Mouse (Mus musculus): ENCODE results near the gene Unc45a. TPM values are rescaled to one million over a fixed set of nuclear protein-coding genes. Genes with fewer than 3 reads are reported as not detected.

Unc45a gene
- polyA plus RNA-seq (2015; fragmentation: Nextera tagmentation; extraction: Ambion mirVana) = 40.8 and 42.3 TPM in 2 replicates

DNA sequence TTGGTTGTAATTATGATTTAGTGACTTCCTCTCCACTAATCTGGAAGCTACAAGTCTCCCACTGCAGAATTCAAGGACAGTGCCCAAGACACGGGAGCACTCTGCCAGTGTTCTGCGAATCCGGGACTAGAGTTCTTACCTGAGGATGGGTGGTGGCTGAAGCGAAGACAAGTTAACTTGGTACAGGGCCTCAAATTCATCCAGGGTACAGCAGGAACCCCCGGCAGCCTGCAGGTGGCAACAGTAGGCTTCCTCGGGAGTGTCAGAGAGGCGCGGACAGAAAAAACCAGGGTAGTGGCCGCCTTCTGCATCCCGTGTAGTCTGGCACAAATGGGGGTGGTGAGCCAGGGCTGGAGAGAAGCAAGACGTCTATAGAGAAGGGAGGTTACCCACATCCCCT, at the start of gene Unc45a:
Gene Unc45a, minus strand, starts transcription at position 213 of the 400 bp plus-strand sequence.
- H3K9ac ChIP-seq (ENCODE audit: low read length) = peak within 1 kb of the TSS; percentile 78
- under 1% methylated on average over 11 of the region's 11 CpGs for WGBS
- no peaks in the 10 kb centered on the region for H3K27me3 ChIP-seq (ENCODE audit: control insufficient read depth, insufficient read depth, low read depth, low read length)
- H3K36me3 ChIP-seq (ENCODE audit: control insufficient read depth, insufficient read depth, low read length) = peaks cover 10% of the 10 kb centered on the region
- H3K4me3 ChIP-seq (ENCODE audit: low read length) = peak within 1 kb of the TSS; percentile 68
- H3K4me2 ChIP-seq (ENCODE audit: low read depth, low read length) = peak within 1 kb of the TSS; percentile 79
- peak; percentile 75 for ATAC-seq (ENCODE audit: low read depth)
- H3K9me3 ChIP-seq (ENCODE audit: control insufficient read depth, low read length) = no peaks in the 10 kb centered on the region
- peak within 1 kb of the TSS; percentile 86 for H3K27ac ChIP-seq (ENCODE audit: low read length)
- peaks cover 21% of the 10 kb centered on the region for H3K4me1 ChIP-seq (replicated peaks; ENCODE audit: control insufficient read depth, insufficient read depth, low read length)

DNA sequence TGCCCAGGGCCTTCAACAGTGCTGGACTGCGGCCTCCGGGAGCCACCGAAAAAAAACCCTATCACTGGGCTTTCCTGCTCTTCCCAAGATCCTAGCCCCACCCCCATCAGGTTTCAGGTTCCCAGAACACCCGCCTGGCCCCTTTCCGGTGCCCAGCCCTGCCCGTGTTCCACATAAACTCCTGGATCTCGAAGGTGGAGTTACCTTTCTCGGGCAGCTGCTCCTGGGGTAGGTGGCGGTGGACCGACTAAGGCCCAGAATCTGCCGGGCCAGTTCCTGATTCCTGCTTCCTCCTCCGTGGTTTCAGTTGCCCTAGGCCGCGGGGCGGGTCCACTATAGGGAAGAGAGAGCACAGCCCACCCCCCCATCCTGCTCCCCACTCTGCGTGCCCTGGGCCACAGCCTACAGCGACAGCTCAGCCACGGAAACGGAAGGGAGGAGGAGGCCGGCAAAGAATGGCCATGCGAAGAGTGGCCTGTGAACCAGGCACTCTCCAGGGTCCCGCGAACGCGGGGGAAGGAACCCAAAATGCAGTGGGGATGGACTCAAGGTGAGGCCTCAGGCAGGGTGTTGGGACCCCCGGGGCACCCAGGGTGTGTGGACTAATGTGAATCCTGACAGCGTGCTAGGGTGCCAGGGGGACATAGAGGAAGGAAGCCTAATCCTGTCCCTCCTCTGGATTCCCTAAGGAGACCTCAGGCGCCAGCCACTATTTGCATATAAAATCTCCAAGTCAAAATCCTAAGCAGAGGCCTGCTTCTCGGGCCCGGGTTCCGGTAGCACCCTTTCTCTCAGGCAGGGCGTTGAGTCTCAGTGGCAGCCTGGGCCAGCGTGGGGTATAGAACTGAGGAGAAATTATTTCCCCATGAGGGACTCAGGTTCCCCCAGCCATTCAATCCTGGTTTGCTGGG, 47.1 kb upstream of the Unc45a start, which contains the start of gene Fes:
Gene Fes, minus strand, starts transcription at position 314 of the 911 bp plus-strand sequence.
- Histone ChIP-seq H3K4me3 (ENCODE audit: low read length) (peak within 1 kb of the TSS; percentile 40), H3K9ac (ENCODE audit: low read length) (peak within 1 kb of the TSS; percentile 63), H3K9me3 (ENCODE audit: control insufficient read depth, low read length) (no peaks in the 10 kb centered on the region), H3K27me3 (ENCODE audit: control insufficient read depth, insufficient read depth, low read depth, low read length) (no peaks in the 10 kb centered on the region), H3K27ac (ENCODE audit: low read length) (peak within 1 kb of the TSS; percentile 45), H3K36me3 (ENCODE audit: control insufficient read depth, insufficient read depth, low read length) (peaks cover 31% of the 10 kb centered on the region), H3K4me1 (replicated peaks; ENCODE audit: control insufficient read depth, insufficient read depth, low read length) (peaks cover 14% of the 10 kb centered on the region; the same call in 1 of the 2 replicates), H3K4me2 (ENCODE audit: low read depth, low read length) (peak within 1 kb of the TSS; percentile 61)
- 14% methylated on average over 33 of the region's 33 CpGs for WGBS
- ATAC-seq (ENCODE audit: low read depth) = peak; percentile 73

DNA sequence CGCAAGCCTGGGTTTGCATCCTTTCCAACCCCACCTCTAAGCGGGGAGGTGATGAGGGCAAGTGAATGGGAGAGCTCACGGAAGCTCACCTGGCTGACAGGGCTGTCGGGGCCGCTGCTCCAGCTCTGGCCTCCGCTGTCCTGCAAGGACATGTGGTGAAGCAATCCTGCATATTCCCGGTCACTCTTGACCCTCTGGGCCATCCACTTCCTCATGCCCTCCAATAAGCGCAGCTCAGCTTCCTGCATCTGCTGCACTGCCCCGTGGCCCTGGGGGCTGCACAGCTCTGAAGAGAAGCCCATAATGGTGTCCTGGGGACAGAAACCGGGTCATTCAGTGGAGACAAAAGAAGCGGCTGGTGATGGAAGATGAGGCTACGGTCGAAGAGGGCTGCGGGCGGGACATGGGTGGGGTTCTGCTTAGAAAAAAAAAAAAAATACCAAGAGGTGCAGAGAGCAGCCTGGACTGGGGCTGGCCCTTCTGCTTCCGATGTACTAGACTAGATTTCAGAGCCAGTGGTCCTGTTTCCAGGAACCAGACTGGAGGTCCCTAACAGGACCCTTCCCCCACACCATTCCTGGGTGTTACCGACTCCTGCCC, 46.3 kb upstream of the Unc45a start:
- Histone ChIP-seq H3K9ac (ENCODE audit: low read length) (peak overlapping the region; percentile 63), H3K27me3 (ENCODE audit: control insufficient read depth, insufficient read depth, low read depth, low read length) (no peaks in the 10 kb centered on the region), H3K4me1 (replicated peaks; ENCODE audit: control insufficient read depth, insufficient read depth, low read length) (peaks cover 14% of the 10 kb centered on the region; the same call in 1 of the 2 replicates), H3K27ac (ENCODE audit: low read length) (peak overlapping the region; percentile 45), H3K36me3 (ENCODE audit: control insufficient read depth, insufficient read depth, low read length) (peaks cover 23% of the 10 kb centered on the region), H3K9me3 (ENCODE audit: control insufficient read depth, low read length) (no peaks in the 10 kb centered on the region), H3K4me2 (ENCODE audit: low read depth, low read length) (peak overlapping the region; percentile 61), H3K4me3 (ENCODE audit: low read length) (peak overlapping the region; percentile 40)
- 35% methylated on average over 17 of the region's 17 CpGs for WGBS
- peak; percentile 24 for ATAC-seq (ENCODE audit: low read depth)

DNA sequence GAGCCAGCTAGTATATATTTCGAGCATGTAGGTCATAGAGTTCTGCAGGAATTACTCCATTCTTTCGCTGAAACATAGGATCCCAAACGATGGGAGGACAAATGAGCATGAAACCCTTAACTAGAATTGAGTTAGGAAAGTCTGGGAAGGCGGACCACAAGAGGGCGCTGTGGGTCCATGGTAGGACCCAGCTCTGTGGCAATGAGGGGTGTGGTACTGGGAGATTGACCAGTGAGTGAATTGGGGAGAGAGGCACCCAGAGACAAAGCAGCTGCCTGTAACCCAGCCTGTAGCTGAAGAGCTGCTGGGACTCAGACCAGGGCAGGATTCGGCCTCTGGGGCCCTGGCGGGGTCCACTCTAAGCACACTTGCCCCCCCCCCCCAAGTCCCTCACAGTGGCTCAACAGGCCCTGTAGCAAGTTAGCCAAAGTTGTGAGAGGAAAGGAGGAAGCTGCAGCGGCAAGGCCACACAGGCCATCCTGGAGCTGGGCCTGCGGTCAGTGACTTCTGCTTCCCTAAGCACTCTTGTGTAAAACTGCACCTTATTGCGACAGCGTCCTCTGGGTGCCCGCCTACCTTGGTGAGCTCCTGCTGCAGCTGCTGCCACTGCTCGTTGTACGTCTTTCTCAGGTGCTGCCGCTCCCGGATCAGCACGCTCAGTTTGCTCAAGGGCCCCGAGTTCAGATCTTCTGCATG, 45.6 kb upstream of the Unc45a start:
- H3K4me1 ChIP-seq (replicated peaks; ENCODE audit: control insufficient read depth, insufficient read depth, low read length) = peaks cover 14% of the 10 kb centered on the region; the same call in 1 of the 2 replicates
- no peaks in the 10 kb centered on the region for H3K9me3 ChIP-seq (ENCODE audit: control insufficient read depth, low read length)
- H3K9ac ChIP-seq (ENCODE audit: low read length) = peak overlapping the region; percentile 63
- no peaks in the 10 kb centered on the region for H3K27me3 ChIP-seq (ENCODE audit: control insufficient read depth, insufficient read depth, low read depth, low read length)
- peaks cover 15% of the 10 kb centered on the region for H3K36me3 ChIP-seq (ENCODE audit: control insufficient read depth, insufficient read depth, low read length)
- WGBS = 33% methylated on average over 18 of the region's 18 CpGs
- peak; percentile 74 for ATAC-seq (ENCODE audit: low read depth)
- H3K4me2 ChIP-seq (ENCODE audit: low read depth, low read length) = peak overlapping the region; percentile 61
- H3K4me3 ChIP-seq (ENCODE audit: low read length) = peak overlapping the region; percentile 40
- peak overlapping the region; percentile 45 for H3K27ac ChIP-seq (ENCODE audit: low read length)

DNA sequence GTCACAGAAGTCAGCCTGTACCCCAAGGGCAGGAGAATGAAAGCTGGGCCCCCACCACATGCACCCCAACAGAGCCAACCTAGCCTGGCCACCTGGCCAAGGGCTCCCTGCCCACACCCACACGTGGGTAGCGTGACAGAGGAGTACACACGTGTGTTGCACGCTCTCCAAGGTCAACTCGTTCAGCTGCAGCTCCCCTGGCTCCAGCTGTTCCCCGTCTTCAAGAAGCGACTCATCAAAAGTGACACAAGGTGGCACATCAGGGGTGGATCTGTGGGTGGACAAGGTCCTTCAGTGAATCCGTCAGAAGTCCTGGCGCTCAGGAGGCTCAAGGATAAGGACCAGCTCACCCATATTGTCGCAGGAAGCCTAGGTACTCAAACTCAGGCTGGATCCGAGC, 42.1 kb upstream of the Unc45a start:
- Histone ChIP-seq H3K36me3 (ENCODE audit: control insufficient read depth, insufficient read depth, low read length) (peaks cover 2% of the 10 kb centered on the region; the same call in 1 of the 2 replicates), H3K4me3 (ENCODE audit: low read length) (no peak overlapping the region), H3K9me3 (ENCODE audit: control insufficient read depth, low read length) (no peaks in the 10 kb centered on the region), H3K27ac (ENCODE audit: low read length) (no peak overlapping the region), H3K4me1 (replicated peaks; ENCODE audit: control insufficient read depth, insufficient read depth, low read length) (peaks cover 9% of the 10 kb centered on the region; the same call in 1 of the 2 replicates), H3K27me3 (ENCODE audit: control insufficient read depth, insufficient read depth, low read depth, low read length) (no peaks in the 10 kb centered on the region), H3K9ac (ENCODE audit: low read length) (no peak overlapping the region), H3K4me2 (ENCODE audit: low read depth, low read length) (no peak overlapping the region)
- ATAC-seq (ENCODE audit: low read depth) = no peak
- WGBS = 69% methylated on average over 11 of the region's 11 CpGs

DNA sequence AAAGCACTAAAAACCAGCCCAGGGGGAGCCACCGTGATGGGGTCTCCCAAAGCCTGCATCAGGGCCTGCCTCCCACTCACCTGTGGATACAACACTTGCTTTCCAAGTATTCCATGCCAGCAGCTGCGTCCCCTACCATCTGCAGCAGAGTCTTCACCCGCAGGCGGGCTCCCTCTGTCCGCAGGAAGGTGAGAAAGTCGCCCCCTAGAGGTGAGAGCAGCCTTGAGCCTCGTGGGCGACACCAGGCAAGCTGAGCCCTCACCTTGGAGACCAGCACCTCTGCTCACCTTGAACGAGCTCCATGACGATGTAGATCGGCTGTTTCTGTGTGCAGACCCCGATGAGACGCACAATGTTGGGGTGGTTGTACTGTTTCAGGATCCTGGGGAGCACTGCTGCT, 38.7 kb upstream of the Unc45a start:
- H3K9me3 ChIP-seq (ENCODE audit: control insufficient read depth, low read length) = no peaks in the 10 kb centered on the region
- 0 out of 2 replicates have a peak, but pooled peaks cover 2% of the 10 kb centered on the region for H3K4me1 ChIP-seq (replicated peaks; ENCODE audit: control insufficient read depth, insufficient read depth, low read length)
- H3K4me3 ChIP-seq (ENCODE audit: low read length) = no peak overlapping the region
- peaks cover 2% of the 10 kb centered on the region; the same call in 1 of the 2 replicates for H3K36me3 ChIP-seq (ENCODE audit: control insufficient read depth, insufficient read depth, low read length)
- 61% methylated on average over 13 of the region's 13 CpGs for WGBS
- no peak overlapping the region for H3K9ac ChIP-seq (ENCODE audit: low read length)
- no peak overlapping the region for H3K27ac ChIP-seq (ENCODE audit: low read length)
- no peaks in the 10 kb centered on the region for H3K27me3 ChIP-seq (ENCODE audit: control insufficient read depth, insufficient read depth, low read depth, low read length)
- ATAC-seq (ENCODE audit: low read depth) = no peak
- H3K4me2 ChIP-seq (ENCODE audit: low read depth, low read length) = no peak overlapping the region

DNA sequence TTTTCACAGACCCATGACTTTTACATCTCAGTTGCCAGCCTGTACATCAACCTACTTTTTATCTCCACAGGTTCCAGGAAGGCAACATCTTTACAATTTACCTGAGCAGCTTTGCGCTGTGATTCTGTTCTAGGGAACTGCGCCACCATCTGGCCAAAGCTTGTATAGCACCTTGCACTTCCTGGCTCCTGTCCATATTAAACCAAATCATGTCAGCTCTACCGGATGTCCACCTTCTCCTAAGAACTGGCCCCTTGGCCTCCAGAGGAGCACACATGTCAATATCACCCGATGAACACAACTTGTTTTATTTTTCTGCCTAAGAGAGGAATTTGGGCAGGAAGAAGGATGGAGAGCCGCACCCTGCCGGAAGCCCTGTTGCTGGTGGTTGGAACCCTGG, 36.7 kb upstream of the Unc45a start:
- no peak for ATAC-seq (ENCODE audit: low read depth)
- H3K4me1 ChIP-seq (replicated peaks; ENCODE audit: control insufficient read depth, insufficient read depth, low read length) = 0 out of 2 replicates have a peak, but pooled peaks cover 2% of the 10 kb centered on the region
- H3K36me3 ChIP-seq (ENCODE audit: control insufficient read depth, insufficient read depth, low read length) = peaks cover 2% of the 10 kb centered on the region; the same call in 1 of the 2 replicates
- no peak overlapping the region for H3K4me2 ChIP-seq (ENCODE audit: low read depth, low read length)
- H3K9me3 ChIP-seq (ENCODE audit: control insufficient read depth, low read length) = no peaks in the 10 kb centered on the region
- no peak overlapping the region for H3K9ac ChIP-seq (ENCODE audit: low read length)
- H3K27ac ChIP-seq (ENCODE audit: low read length) = no peak overlapping the region
- no peak overlapping the region for H3K4me3 ChIP-seq (ENCODE audit: low read length)
- no peaks in the 10 kb centered on the region for H3K27me3 ChIP-seq (ENCODE audit: control insufficient read depth, insufficient read depth, low read depth, low read length)
- WGBS = 20% methylated on average over 6 of the region's 6 CpGs

DNA sequence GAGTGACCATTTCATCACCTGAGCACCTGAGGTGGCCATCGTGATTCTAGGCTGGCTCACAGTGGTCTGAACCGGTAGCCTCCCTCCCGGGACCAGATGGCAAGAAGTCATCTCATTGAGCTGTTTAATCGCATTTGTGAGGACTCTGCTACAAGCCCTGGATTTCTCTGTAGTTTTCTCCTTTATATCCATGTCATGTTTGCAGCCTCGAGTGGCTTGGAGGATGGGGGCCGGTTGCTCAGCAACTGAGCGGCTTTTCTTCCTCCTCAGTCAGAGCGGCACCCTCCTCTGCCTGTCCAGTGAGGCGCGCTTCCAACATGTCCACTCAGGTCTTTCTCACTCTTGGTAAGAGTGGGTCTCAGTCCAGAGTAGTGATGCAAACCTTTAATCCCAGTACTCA, 35.4 kb upstream of the Unc45a start:
- Histone ChIP-seq H3K4me1 (replicated peaks; ENCODE audit: control insufficient read depth, insufficient read depth, low read length) (0 out of 2 replicates have a peak, but pooled peaks cover 2% of the 10 kb centered on the region), H3K36me3 (ENCODE audit: control insufficient read depth, insufficient read depth, low read length) (peaks cover 2% of the 10 kb centered on the region; the same call in 1 of the 2 replicates), H3K27me3 (ENCODE audit: control insufficient read depth, insufficient read depth, low read depth, low read length) (no peaks in the 10 kb centered on the region), H3K4me2 (ENCODE audit: low read depth, low read length) (no peak overlapping the region), H3K4me3 (ENCODE audit: low read length) (no peak overlapping the region), H3K27ac (ENCODE audit: low read length) (no peak overlapping the region), H3K9me3 (ENCODE audit: control insufficient read depth, low read length) (no peaks in the 10 kb centered on the region), H3K9ac (ENCODE audit: low read length) (no peak overlapping the region)
- WGBS = 69% methylated on average over 10 of the region's 10 CpGs
- no peak for ATAC-seq (ENCODE audit: low read depth)

Data from lung, embryonic 16.5 days (tissue).